Mouse (Mus musculus): ENCODE results near the gene Tmem107.

Gene Tmem107

GRCm38 (mm10) chr11:69117737-69118695 is 47.4 kb downstream of the Tmem107 start:
- in situ Hi-C loops (cut with MboI; ENCODE audit: unreplicated experiment in 2 of 2) = no loop called here

- in situ Hi-C loops (cut with MboI; ENCODE audit: unreplicated experiment in 2 of 2) = no loop called here
Observed at GRCm38 (mm10) chr11:69118765-69119164, 48.2 kb downstream of the Tmem107 start.

GRCm38 (mm10) chr11:69119446-69120155 is 49.0 kb downstream of the Tmem107 start:
- in situ Hi-C loops (cut with MboI; ENCODE audit: unreplicated experiment in 2 of 2) = loop anchor here (5.0 to 10.0 kb wide), 3 partner anchors 52 to 215 kb away; partner anchors contain the start of gene Rpl26 (in 1 of the 2)

- in situ Hi-C loops (cut with MboI; ENCODE audit: unreplicated experiment in 2 of 2) = loop anchor here (5.0 to 10.0 kb wide), 3 partner anchors 53 to 216 kb away; partner anchors contain the start of gene Rpl26 (in 1 of the 2)
Observed at GRCm38 (mm10) chr11:69120221-69121000, 49.8 kb downstream of the Tmem107 start, which contains the start of gene Hes7. Gene Hes7, plus strand, starts transcription at chr11:69120404.

DNA sequence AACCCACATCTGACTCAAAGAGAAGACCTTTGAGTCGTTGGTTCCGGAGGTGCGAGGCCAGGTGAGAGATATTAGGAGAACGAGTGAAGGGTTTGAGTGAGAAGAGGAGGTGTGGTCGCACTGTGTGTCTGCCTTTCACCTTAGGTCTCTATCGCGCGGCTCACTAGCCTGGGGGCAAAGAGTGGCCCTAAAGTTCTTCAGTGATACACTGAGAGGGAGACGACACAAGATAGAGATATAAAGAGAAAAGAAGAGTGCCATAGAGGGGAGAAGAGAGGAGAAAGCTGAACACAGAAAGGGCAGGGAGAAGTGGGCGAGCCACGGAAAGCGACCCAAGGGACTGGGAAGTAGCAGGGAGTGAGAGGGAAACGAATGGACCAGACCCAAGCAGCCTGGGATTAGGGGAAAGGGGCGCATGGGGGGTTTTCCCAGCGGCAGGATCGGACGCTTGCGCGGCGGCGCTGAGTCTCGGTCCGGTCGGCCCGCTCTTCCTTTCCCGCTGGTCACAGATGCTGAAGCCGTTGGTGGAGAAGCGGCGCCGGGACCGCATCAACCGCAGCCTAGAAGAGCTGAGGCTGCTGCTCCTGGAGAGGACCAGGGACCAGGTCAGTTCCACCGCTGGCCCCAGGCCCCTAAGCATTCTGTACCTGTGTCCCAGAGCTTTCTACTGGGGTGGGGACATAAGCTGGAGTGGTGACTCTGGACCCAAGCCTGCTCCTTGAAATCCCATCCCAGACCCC is 50.6 kb downstream of the Tmem107 start:
- in situ Hi-C loops (cut with MboI; ENCODE audit: unreplicated experiment in 2 of 2) = loop anchor here (5.0 to 10.0 kb wide), 3 partner anchors 54 to 216 kb away; partner anchors contain the start of gene Rpl26 (in 1 of the 2)

DNA sequence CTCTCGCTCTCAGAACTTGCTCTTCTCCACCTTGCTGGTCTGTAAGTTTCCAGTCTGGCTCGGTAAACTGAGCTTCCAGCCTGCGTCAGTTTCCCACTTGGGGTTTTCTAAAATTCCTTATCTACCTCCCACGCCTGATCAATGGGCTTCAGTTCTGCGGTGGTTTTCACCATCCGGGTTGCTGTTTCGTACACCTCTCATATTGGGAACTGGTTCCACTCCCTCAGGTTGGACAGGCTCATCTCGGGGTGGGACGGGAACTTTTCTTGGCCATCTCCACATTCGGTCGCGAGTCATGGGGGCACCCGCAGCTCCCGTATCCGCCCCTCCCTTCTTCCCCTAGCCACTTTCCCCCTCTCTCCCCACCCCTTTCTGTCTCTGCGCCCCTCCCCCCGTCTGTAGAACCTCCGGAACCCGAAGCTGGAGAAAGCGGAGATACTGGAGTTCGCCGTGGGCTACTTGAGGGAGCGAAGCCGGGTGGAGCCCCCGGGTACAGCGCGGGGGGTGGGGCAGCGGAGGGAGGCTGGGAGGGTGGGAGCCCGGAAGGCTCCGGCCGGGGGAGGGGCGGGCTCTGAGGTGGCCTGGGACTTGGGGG is 51.2 kb downstream of the Tmem107 start:
- in situ Hi-C loops (cut with MboI; ENCODE audit: unreplicated experiment in 2 of 2) = loop anchor here (5.0 to 10.0 kb wide), 3 partner anchors 55 to 217 kb away; partner anchors contain the start of gene Rpl26 (in 1 of the 2)

- in situ Hi-C loops (cut with MboI; ENCODE audit: unreplicated experiment in 2 of 2) = loop anchor here (5.0 to 10.0 kb wide), 3 partner anchors 55 to 218 kb away; partner anchors contain the start of gene Rpl26 (in 1 of the 2)
Observed at GRCm38 (mm10) chr11:69122336-69122951, 51.8 kb downstream of the Tmem107 start, which contains the start of gene 9130213A22Rik. Gene 9130213A22Rik, minus strand, starts transcription at chr11:69122589.
